Mouse (Mus musculus) E14TG2a.4 (cell line): ENCODE measurements at regions not wholly inside any gene's neighbourhood (a gene's known extent, or its start where the extent isn't known, plus 50 kb on each side); places are given as distances from the start of the nearest gene placed in this dataset.

Experiments used
- CTCF ChIP-seq: conservative IDR thresholded peaks from 2 replicates; pipeline ENCODE4 v1.5.1; 2014; ENCODE audit warnings: low read length
- POU5F1 ChIP-seq: IDR thresholded peaks from 2 replicates; pipeline ENCODE4 v1.6.1; 2014; ENCODE audit warnings: low read length, borderline replicate concordance

DNA sequence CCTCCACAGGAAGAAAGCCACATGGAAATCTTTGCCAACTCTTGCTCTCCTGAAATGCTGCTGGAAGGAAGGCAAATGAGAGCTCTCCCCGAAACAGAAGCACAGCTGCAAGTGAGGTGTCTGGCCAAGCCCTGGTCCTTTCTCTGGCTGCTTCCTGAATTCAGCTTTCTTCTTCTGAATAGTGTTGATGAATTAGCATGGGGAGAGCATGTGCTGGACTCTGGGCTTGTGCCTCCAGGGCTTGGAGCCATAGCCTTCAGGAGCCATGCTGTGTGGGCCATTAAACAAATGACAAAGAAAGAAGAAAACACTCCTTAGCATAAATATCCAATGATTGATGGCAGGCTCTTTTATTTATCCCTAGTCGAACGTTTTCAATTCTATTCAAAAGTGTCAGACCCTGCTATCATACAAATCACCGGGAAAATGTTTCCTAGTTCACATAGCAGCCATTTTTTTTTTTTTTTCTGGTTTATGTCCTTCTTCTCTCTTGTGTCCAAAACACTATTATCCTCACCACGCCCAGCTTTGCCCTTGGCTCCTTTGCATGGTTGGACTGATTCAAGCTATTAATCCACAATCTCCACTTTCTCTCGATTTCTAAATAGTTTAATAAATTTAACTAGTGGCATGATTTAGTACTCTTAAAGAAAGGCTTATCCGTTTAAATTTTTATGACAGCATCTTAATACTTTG is 937.3 kb downstream of the Ndufa4 start:
- TF ChIP-seq CTCF (no peak), POU5F1 (no peak)
